Mouse (Mus musculus): ENCODE data around the gene Pramef17. TPM values are rescaled to one million over a fixed set of nuclear protein-coding genes. Genes with fewer than 3 reads are reported as not detected.

The Pramef17 gene
- polyA plus RNA-seq, 1 experiment from 2014 or later: not detected

Other genes starting within 250 kb of the Pramef17 start
- gene Gm13023, start 205.0 kb downstream of the Pramef17 start, polyA plus RNA-seq (2015; fragmentation: Nextera tagmentation; extraction: Ambion mirVana): not detected in 2 replicates
- gene Gm13084, start 178.3 kb downstream of the Pramef17 start, polyA plus RNA-seq (2015; fragmentation: Nextera tagmentation; extraction: Ambion mirVana): not detected in 2 replicates
- not detected in 2 replicates for gene Gm13103, start 147.9 kb downstream of the Pramef17 start, polyA plus RNA-seq (2015; fragmentation: Nextera tagmentation; extraction: Ambion mirVana)
- not detected in 2 replicates for gene Pramef6, start 94.0 kb downstream of the Pramef17 start, polyA plus RNA-seq (2015; fragmentation: Nextera tagmentation; extraction: Ambion mirVana)
- not detected in 2 replicates for gene Pramef25, start 43.4 kb downstream of the Pramef17 start, polyA plus RNA-seq (2015; fragmentation: Nextera tagmentation; extraction: Ambion mirVana)
- not detected in 2 replicates for gene Gm13101, start 27.4 kb downstream of the Pramef17 start, polyA plus RNA-seq (2015; fragmentation: Nextera tagmentation; extraction: Ambion mirVana)
- not detected in 2 replicates for gene Pramel4, start 64.8 kb upstream of the Pramef17 start, polyA plus RNA-seq (2015; fragmentation: Nextera tagmentation; extraction: Ambion mirVana)
- gene Gm13102, start 112.1 kb upstream of the Pramef17 start, polyA plus RNA-seq (2015; fragmentation: Nextera tagmentation; extraction: Ambion mirVana): not detected in 2 replicates
- gene Oog3, start 168.3 kb upstream of the Pramef17 start, polyA plus RNA-seq (2015; fragmentation: Nextera tagmentation; extraction: Ambion mirVana): not detected in 2 replicates
- gene Oog2, start 196.3 kb upstream of the Pramef17 start, polyA plus RNA-seq (2015; fragmentation: Nextera tagmentation; extraction: Ambion mirVana): not detected in 2 replicates
- gene C87977, start 218.9 kb upstream of the Pramef17 start, polyA plus RNA-seq (2015; fragmentation: Nextera tagmentation; extraction: Ambion mirVana): not detected in 2 replicates